Mouse (Mus musculus) liver, embryonic 14.5 days (tissue): ENCODE results near the gene Tgm3.

Experiments
- CTCF ChIP-seq: IDR thresholded peaks from 2 replicates; pipeline ENCODE4 v1.5.1; 2016; ENCODE audit warnings: antibody characterized with exemption, low read depth, control low read depth
- EP300 ChIP-seq: IDR thresholded peaks from 2 replicates; pipeline ENCODE4 v1.6.1; 2016; ENCODE audit warnings: antibody characterized with exemption, low read depth

DNA sequence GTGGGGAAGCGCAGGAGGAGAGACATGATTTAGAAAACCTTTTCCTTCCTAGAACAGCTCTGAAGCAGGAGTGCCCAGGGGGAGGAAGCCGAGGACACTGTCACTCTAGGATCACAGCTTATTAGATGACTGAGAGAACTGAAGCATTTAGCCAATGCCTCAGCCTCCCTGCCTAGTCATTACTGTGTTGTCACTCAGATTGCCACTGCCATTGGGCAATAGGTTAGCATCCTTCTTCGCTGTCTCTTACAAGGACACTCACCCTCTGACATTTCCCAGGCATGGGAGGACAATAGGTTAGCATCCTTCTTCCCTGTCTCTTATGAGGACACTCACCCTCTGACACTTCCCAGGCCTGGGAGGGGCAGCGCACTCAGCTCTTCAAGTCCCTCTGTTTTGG lies 31.7 kb downstream of the Tgm3 start:
- TF ChIP-seq CTCF (no peak), EP300 (no peak)
